Mouse (Mus musculus) thymus, adult 2 months (tissue): Measurements from ENCODE around the gene 4933402N22Rik. TPM values are rescaled to one million over a fixed set of nuclear protein-coding genes. Genes with fewer than 3 reads are reported as not detected.
"Not testable (repeated sequence)": the region's sequence is repeated elsewhere in the genome, so short reads cannot be mapped to it uniquely, and the experiment has no call there.

Experiments
- DNase-seq: peaks from one replicate; pipeline ENCODE4 v3.0.0; 2021
- H3K27ac ChIP-seq: fragments of 200-500 bp; 2 replicates; pipeline ENCODE4 v1.5.1; 2012; ENCODE audit warnings: low read length, control low read depth; ENCODE audit not compliant: control insufficient read depth, insufficient read depth
- H3K27me3 ChIP-seq: fragments of 200-500 bp; 2 replicates; pipeline ENCODE4 v1.6.1; 2012; ENCODE audit warnings: mild to moderate bottlenecking, low read length, moderate library complexity, mixed read lengths; ENCODE audit not compliant: control insufficient read depth, insufficient read depth
- H3K36me3 ChIP-seq: fragments of 200-500 bp; 2 replicates; pipeline ENCODE4 v1.6.1; 2012; ENCODE audit warnings: mild to moderate bottlenecking, low read length, moderate library complexity; ENCODE audit not compliant: control insufficient read depth, insufficient read depth
- H3K4me1 ChIP-seq: fragments of 200-500 bp; replicated peaks from 2 replicates; pipeline ENCODE4 v1.6.1; 2012; ENCODE audit warnings: low read length; ENCODE audit not compliant: control insufficient read depth, insufficient read depth
- H3K4me3 ChIP-seq: fragments of 200-500 bp; 2 replicates; pipeline ENCODE4 v1.5.1; 2012; ENCODE audit warnings: mild to moderate bottlenecking, low read length, control low read depth, moderate library complexity; ENCODE audit not compliant: control insufficient read depth, insufficient read depth
- WGBS: fragments of 180-500 bp; shearing (Covaris S2); methylation state at CpG from one replicate; pipeline ENCODE4 v1.1.7; 2018; 5-methylcytosine and 5-hydroxymethylcytosine counted together
- polyA plus RNA-seq: library from polyadenylated mRNA; depleted of rRNA; stranded (reverse); fragments of >200 nt; gene quantifications from 2 replicates; pipeline ENCODE4 v1.2.3, GENCODE M21; 2012; rRNA removed

4933402N22Rik gene
- polyA plus RNA-seq: not detected in 2 replicates

GRCm38 (mm10) chr5:11917743-11918142, at the start of gene 4933402N22Rik:
Gene 4933402N22Rik (plus strand): TSS chr5:11918043.
- H3K27ac ChIP-seq, H3K4me3 ChIP-seq, H3K27me3 ChIP-seq, H3K36me3 ChIP-seq, H3K4me1 ChIP-seq, DNase-seq: not testable (repeated sequence)
- 69% methylated on average over 1 of the region's 2 CpGs for WGBS

GRCm38 (mm10) chr5:11923790-11924189, 5.9 kb downstream of the 4933402N22Rik start:
- not testable (repeated sequence) for H3K27ac ChIP-seq, H3K4me3 ChIP-seq, H3K36me3 ChIP-seq, DNase-seq, H3K27me3 ChIP-seq, H3K4me1 ChIP-seq
- 52% methylated on average over 2 of the region's 2 CpGs for WGBS

Other genes starting within 250 kb of the 4933402N22Rik start
- not detected in 2 replicates for gene Gm8922, start 236.1 kb upstream of the 4933402N22Rik start, polyA plus RNA-seq
- gene Gm8926, start 147.5 kb upstream of the 4933402N22Rik start, polyA plus RNA-seq: 0.18 TPM in 1 of 2 replicates, not detected in the other
- gene Gm6465, start 72.5 kb upstream of the 4933402N22Rik start, polyA plus RNA-seq: not detected in 2 replicates